Mouse (Mus musculus): ENCODE results near the gene Grik4. TPM values are rescaled to one million over a fixed set of nuclear protein-coding genes. Genes with fewer than 3 reads are reported as not detected.

Gene Grik4
- polyA plus RNA-seq, 1 experiment from 2014 or later: 1.9 TPM

DNA sequence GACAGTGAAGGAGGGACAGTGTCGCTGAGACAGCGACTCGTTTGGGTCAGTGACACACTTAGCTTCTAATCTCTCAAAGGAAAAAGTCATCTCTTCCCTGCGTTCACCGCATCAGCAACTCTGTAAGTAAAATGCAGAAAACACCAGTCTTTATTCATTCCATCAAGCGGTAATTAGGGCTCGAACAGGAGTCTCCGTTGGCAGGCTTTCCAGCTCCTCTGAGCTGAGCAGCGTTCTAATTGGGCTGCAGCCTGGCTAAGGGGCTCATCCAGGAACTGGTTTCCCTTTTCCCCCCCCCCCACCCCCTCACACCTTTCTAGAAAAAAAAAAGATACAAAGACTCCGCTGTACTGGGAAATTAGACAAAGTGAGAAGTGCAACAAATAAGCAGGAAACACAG lies 75.8 kb downstream of the Grik4 start:
- Histone ChIP-seq H3K9me3 (no peaks in the 10 kb centered on the region), H3K27ac (no peak overlapping the region)
- 74% methylated on average over 10 of the region's 10 CpGs for WGBS

DNA sequence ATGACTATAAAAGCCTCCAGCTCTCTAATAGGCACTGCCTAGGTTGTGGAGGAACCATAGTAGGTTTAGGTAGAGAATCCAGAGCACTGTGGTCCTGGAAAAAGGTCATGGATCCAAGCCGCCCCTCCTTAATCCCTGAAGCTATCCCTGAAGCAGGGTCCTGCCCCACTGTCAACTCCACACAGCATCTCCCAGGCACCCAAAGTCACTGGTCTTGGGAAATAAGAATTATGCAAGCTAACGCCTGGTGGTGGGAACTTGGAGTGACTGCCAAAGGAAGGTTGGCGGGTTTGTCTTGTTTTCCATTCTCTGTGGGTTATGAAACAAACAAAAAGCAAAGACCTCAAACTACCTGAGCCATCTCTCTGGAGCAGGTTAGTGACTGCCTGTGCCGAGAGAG lies 77.6 kb downstream of the Grik4 start:
- H3K36me3 ChIP-seq: no peaks in the 10 kb centered on the region
- no peak overlapping the region for H3K27ac ChIP-seq
- H3K27me3 ChIP-seq (ENCODE audit: insufficient read depth, poor library complexity, severe bottlenecking): peaks cover 27% of the 10 kb centered on the region
- no peak for DNase-seq (ENCODE audit: low spot score)
- H3K4me3 ChIP-seq: no peak overlapping the region
- 85% methylated on average over 4 of the region's 4 CpGs for WGBS
- H3K4me1 ChIP-seq: peaks cover 10% of the 10 kb centered on the region; the same call in 1 of the 2 replicates
- H3K9me3 ChIP-seq: no peaks in the 10 kb centered on the region

More for the DNA sequence above, 75.8 kb downstream of the Grik4 start:
- no peak overlapping the region for H3K4me3 ChIP-seq
- H3K27me3 ChIP-seq (ENCODE audit: insufficient read depth, poor library complexity, severe bottlenecking): peaks cover 26% of the 10 kb centered on the region
- H3K36me3 ChIP-seq: no peaks in the 10 kb centered on the region
- peaks cover 8% of the 10 kb centered on the region; the same call in 1 of the 2 replicates for H3K4me1 ChIP-seq
- no peak for DNase-seq (ENCODE audit: low spot score)

DNA sequence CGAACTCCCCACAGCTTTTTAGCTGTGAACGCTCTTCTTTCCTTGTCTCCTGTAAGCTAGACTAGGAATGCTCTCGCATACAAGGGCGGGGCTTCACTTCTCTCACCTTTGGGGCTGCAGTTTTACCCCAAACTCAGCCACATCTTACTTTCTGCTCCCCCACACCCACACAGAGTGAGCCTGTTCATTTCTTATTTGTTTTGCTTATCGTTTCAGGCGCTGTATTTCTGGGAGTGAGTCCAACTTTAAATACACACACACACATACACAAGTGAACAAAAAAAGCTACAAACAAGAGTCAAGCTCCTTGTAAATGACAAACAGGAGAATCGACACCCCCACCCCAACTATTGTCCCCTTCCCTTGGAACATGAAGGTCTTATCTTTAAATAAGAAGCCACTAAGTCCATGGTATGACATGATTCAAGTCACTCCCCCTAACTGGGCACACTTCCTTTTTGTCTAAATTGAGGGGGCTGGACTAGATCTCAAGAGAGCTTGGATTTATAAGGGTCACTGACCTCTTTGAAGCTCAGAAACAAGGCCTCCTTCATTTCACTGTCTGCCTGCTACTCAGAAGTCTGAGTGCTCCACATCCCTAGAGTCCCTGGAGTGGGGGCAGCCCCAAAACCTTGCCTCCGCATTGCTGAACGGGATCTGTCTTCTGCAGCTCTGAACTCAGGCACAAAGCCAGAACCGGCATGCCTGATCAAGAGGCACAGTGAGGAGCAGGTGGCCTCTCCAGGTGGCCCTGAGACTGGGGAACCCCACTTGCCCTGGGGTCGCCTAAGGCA lies 79.1 kb downstream of the Grik4 start:
- H3K9me3 ChIP-seq: no peaks in the 10 kb centered on the region
- WGBS: 62% methylated on average over 11 of the region's 11 CpGs
- no peaks in the 10 kb centered on the region for H3K36me3 ChIP-seq

DNA sequence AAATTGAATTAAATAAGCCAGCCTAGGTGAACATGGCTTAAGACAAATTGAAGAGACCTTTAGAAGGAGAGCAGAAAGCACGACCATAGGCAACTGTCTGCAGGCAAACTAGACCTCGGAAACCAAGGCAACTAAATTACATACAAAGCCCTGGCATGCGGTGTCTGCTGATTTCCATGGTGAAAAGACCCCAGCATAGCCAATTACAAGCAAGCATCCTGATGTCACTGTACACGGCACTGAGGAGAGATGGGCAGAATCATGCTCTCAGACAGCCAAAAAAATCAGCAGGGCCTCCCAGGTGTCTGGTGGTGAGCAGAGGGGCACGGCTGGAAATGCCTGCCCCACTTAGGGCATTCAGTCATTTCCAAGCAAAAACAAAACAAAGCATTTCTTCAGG lies 80.9 kb downstream of the Grik4 start:
- H3K4me3 ChIP-seq: no peak overlapping the region
- H3K9me3 ChIP-seq: no peaks in the 10 kb centered on the region
- H3K27ac ChIP-seq: no peak overlapping the region
- H3K4me1 ChIP-seq: peaks cover 10% of the 10 kb centered on the region; the same call in 1 of the 2 replicates
- H3K36me3 ChIP-seq: no peaks in the 10 kb centered on the region
- 0 out of 2 replicates have a peak, but pooled peaks cover 17% of the 10 kb centered on the region for H3K27me3 ChIP-seq (ENCODE audit: insufficient read depth, poor library complexity, severe bottlenecking)
- DNase-seq (ENCODE audit: low spot score): no peak
- WGBS: 72% methylated on average over 5 of the region's 5 CpGs

More for the DNA sequence above, 79.1 kb downstream of the Grik4 start:
- Histone ChIP-seq H3K4me3 (no peak overlapping the region), H3K27ac (no peak overlapping the region), H3K4me1 (peaks cover 10% of the 10 kb centered on the region; the same call in 1 of the 2 replicates), H3K27me3 (ENCODE audit: insufficient read depth, poor library complexity, severe bottlenecking) (peaks cover 27% of the 10 kb centered on the region)
- no peak for DNase-seq (ENCODE audit: low spot score)

DNA sequence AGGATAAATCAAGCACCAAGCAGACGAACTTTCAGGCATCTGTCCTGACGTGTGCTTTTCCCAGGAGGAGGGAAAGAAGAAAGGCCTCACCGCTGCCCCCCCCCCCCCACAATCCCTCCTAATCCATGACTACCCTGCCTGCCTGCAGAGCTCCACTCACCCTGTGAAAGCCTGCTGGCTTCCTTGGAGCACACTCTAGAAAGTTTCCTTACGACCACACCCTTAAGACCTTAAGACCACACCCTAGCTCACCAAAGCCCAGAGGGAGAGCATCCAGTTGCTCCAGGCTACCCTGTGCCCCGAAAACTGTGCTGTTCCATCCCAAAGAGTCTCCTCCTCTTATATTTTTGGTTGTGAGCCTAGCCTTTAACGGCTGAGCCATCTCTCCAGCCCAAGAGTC lies 82.6 kb downstream of the Grik4 start:
- Histone ChIP-seq H3K27ac (no peak overlapping the region), H3K36me3 (no peaks in the 10 kb centered on the region), H3K4me3 (no peak overlapping the region), H3K4me1 (peaks cover 10% of the 10 kb centered on the region; the same call in 1 of the 2 replicates), H3K9me3 (no peaks in the 10 kb centered on the region), H3K27me3 (ENCODE audit: insufficient read depth, poor library complexity, severe bottlenecking) (0 out of 2 replicates have a peak, but pooled peaks cover 16% of the 10 kb centered on the region)
- 68% methylated on average over 6 of the region's 6 CpGs for WGBS
- no peak for DNase-seq (ENCODE audit: low spot score)

DNA sequence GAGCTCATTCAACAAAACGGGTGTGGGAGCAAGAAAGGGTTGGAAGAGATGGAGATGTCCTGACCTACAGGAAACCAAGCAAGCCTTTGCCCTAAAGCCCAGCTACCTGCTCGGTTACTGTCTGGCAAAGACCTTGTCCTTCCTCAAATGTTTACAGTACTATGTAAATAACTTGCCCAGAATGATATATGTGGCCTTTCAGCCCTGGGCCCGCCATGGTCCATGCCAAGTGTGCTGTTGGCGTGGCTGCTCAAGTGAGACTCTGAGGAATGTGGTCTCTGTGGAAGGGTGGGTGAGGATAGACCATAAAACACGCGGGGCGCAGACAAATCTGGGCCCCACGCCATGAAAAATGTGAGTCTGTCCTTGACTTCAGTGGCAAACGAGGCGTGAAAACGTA lies 83.1 kb downstream of the Grik4 start:
- Histone ChIP-seq H3K27me3 (ENCODE audit: insufficient read depth, poor library complexity, severe bottlenecking) (0 out of 2 replicates have a peak, but pooled peaks cover 12% of the 10 kb centered on the region), H3K27ac (no peak overlapping the region), H3K4me3 (no peak overlapping the region), H3K36me3 (no peaks in the 10 kb centered on the region), H3K9me3 (no peaks in the 10 kb centered on the region), H3K4me1 (peaks cover 10% of the 10 kb centered on the region; the same call in 1 of the 2 replicates)
- WGBS: 79% methylated on average over 11 of the region's 11 CpGs
- DNase-seq (ENCODE audit: low spot score): no peak

DNA sequence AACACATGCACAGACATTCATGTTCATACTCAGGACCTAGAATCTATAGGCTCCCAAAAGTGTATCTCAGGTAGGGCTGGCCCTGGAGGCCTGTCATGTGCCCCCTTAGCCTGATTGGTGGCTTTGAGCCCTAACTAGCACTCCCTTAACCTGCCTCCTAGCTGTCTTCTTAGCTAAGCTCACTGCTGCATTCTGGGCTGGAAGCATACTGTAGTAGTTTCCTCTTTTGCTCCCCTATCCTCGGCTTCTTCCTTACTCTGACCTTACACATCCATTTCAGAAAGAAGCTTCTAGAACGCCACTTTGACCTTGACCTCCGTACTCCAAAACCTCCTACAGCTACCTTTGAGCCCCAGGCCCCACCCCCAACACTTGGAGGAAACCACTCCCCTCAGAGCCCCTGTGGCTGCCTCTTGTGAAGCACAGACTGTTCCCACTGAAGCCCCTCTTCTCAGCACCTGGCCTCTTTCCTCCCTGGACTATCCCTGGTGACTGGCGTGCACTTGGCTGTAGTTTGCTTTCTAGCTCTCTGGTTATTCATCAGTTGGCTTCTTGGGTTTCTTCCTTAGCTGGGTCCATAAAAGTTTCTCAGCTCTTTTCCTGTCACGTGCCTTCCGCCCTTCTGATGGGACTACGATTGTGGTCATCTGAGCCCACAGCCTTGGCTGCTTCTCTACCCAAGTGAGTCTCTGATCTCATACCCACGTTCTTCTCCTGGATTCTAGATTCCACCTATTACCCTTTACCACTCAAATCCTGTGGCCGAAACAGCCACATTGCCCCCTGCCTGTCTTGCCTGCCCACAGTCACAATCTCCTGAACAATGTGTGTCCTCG lies 84.1 kb downstream of the Grik4 start:
- H3K27me3 ChIP-seq (ENCODE audit: insufficient read depth, poor library complexity, severe bottlenecking): 0 out of 2 replicates have a peak, but pooled peaks cover 12% of the 10 kb centered on the region
- H3K4me3 ChIP-seq: no peak overlapping the region
- WGBS: 73% methylated on average over 10 of the region's 10 CpGs
- no peaks in the 10 kb centered on the region for H3K9me3 ChIP-seq
- no peak for DNase-seq (ENCODE audit: low spot score)
- no peak overlapping the region for H3K27ac ChIP-seq
- peaks cover 2% of the 10 kb centered on the region; the same call in 1 of the 2 replicates for H3K4me1 ChIP-seq
- no peaks in the 10 kb centered on the region for H3K36me3 ChIP-seq

DNA sequence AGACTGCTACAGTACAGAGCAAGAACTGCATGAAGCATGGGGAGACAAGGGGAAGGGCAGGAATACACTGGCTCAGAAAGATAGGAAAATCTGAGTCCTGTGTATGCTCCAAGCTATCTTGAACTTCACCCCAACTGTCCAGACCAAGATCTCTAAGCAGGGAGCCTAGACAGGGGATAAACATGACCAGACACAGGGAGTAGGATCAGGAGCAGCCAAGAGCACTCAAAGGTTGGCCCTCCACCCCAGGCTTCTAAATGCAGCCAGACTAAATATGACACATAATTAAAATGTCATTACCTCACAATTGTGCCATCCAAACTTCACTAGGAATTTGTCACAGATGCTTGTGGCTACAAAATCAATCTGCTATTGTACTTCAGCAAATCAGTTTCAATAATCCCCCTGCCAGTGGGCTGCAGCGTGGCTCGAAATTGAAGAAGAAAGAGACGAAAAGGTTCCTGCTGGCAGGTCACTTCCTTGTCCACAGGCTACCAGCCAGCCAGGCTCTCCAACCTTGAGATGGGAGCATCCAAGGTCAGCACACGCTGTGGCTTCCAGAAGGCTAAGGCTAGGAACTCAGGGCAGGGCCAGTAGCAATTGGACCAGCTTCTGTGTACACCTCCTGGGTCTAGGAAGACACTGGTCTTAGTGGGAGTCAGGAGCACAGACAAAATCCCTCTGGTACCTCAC lies 85.1 kb downstream of the Grik4 start:
- H3K9me3 ChIP-seq: no peaks in the 10 kb centered on the region
- no peak for DNase-seq (ENCODE audit: low spot score)
- WGBS: 89% methylated on average over 4 of the region's 4 CpGs

DNA sequence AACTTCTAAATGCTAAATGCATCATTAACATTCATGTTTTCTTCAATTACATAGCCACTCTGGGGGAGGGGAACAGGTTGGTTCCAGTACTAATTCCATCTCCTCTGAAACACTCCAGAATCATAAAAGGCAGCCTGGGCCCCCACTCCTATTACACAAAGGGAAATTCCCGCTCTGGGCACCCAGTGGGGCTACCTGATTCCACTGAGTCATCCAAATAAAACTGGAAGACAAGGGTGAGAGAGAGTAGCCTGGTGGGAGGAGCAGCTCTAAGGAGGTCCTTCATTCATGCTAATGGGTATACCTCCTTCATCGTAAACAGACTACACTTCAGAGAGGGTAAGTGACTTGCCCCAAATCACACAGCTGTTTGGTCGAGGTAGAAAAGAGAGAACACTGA lies 85.7 kb downstream of the Grik4 start:
- no peak overlapping the region for H3K27ac ChIP-seq
- peaks cover 2% of the 10 kb centered on the region; the same call in 1 of the 2 replicates for H3K4me1 ChIP-seq
- no peak for DNase-seq (ENCODE audit: low spot score)
- no peak overlapping the region for H3K4me3 ChIP-seq
- WGBS: 58% methylated on average over 3 of the region's 3 CpGs
- H3K36me3 ChIP-seq: no peaks in the 10 kb centered on the region
- H3K9me3 ChIP-seq: no peaks in the 10 kb centered on the region
- 0 out of 2 replicates have a peak, but pooled peaks cover 2% of the 10 kb centered on the region for H3K27me3 ChIP-seq (ENCODE audit: insufficient read depth, poor library complexity, severe bottlenecking)

More for the DNA sequence above, 85.1 kb downstream of the Grik4 start:
- Histone ChIP-seq H3K4me1 (peaks cover 2% of the 10 kb centered on the region; the same call in 1 of the 2 replicates), H3K4me3 (no peak overlapping the region), H3K27ac (no peak overlapping the region), H3K27me3 (ENCODE audit: insufficient read depth, poor library complexity, severe bottlenecking) (0 out of 2 replicates have a peak, but pooled peaks cover 8% of the 10 kb centered on the region), H3K36me3 (no peaks in the 10 kb centered on the region)

DNA sequence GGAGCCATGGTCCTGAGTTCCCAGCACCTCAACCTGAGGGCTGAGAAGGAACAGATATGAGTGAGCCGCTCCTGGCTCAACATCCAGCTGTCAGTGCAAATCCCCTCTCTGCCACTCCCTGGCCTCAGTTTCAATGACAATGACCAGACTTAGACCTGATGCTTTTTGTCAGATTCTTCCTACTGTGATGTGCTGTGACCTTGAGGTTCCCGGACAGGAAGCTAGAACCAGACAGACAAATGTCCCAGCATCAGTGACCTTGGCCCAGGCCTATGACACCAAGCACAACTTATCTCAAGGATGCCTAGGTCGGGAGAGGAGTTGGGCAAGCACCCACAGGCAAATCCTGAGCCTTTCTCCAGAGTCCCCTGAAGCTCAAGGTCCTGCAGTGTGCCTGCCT lies 86.5 kb downstream of the Grik4 start:
- no peak overlapping the region for H3K27ac ChIP-seq
- H3K27me3 ChIP-seq (ENCODE audit: insufficient read depth, poor library complexity, severe bottlenecking): no peaks in the 10 kb centered on the region
- DNase-seq (ENCODE audit: low spot score): no peak
- H3K4me1 ChIP-seq: no peaks in the 10 kb centered on the region; the same call in 1 of the 2 replicates
- no peaks in the 10 kb centered on the region for H3K36me3 ChIP-seq
- no peak overlapping the region for H3K4me3 ChIP-seq
- 71% methylated on average over 3 of the region's 3 CpGs for WGBS
- no peaks in the 10 kb centered on the region for H3K9me3 ChIP-seq

DNA sequence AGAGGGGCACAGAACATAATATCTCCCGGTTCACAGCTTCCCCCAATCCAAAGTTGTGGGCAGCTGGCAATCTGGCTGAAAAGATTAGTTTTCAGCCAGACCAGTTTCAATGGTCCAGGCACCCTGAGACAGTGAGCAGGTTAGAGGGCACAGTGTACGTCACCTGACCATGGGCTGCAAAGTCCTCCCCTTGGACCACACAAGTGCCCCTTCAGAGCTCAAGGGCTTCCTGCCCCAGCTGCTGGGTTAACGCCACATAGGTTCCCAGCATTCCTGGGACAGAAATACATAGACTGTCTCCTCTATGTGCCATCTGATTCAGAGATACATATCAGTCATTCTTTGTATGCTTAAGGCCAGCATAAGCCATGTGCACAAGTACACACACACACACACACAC lies 91.2 kb downstream of the Grik4 start:
- 72% methylated on average over 3 of the region's 3 CpGs for WGBS

DNA sequence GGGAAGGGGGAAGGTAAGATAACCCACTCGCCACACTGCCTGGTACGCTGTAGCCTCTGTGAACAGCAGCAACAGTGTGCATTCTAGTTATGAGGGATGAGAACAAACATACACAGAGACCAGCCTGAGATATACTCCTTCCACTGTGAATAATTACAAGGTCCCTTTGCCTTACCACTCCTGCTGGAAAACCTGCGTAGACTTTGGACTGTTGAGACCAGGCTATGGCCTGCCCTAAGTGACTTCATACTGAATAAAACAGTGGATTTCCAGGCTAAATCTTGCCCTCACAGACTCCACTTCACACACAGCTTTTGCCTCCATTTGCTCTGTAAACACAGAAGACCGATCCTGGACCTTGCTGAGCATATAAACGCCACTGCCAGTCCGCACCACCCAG lies 94.2 kb downstream of the Grik4 start:
- WGBS: 80% methylated on average over 6 of the region's 6 CpGs
- no peak for DNase-seq (ENCODE audit: low spot score)
- Histone ChIP-seq H3K27ac (no peak overlapping the region), H3K9me3 (no peaks in the 10 kb centered on the region), H3K27me3 (ENCODE audit: insufficient read depth, poor library complexity, severe bottlenecking) (no peaks in the 10 kb centered on the region; the same call in 1 of the 2 replicates), H3K4me3 (no peak overlapping the region), H3K36me3 (no peaks in the 10 kb centered on the region), H3K4me1 (peaks cover 24% of the 10 kb centered on the region)

More for the DNA sequence above, 91.2 kb downstream of the Grik4 start:
- H3K36me3 ChIP-seq: no peaks in the 10 kb centered on the region
- no peak for DNase-seq (ENCODE audit: low spot score)
- no peak overlapping the region for H3K4me3 ChIP-seq
- peaks cover 8% of the 10 kb centered on the region for H3K4me1 ChIP-seq
- no peak overlapping the region for H3K27ac ChIP-seq
- H3K27me3 ChIP-seq (ENCODE audit: insufficient read depth, poor library complexity, severe bottlenecking): no peaks in the 10 kb centered on the region
- H3K9me3 ChIP-seq: no peaks in the 10 kb centered on the region

Measured in heart, embryonic 10.5 days (tissue).